Mouse (Mus musculus): ENCODE data around the gene Drd3.

The Drd3 gene

GRCm38 (mm10) chr16:43802466-43802865 lies 48.6 kb downstream of the Drd3 start:
- DNase-seq = no peak

- no peak for DNase-seq
Observed at GRCm38 (mm10) chr16:43804364-43804763, 50.5 kb downstream of the Drd3 start.

- no peak for DNase-seq
Observed at GRCm38 (mm10) chr16:43807048-43807447, 53.2 kb downstream of the Drd3 start.

- no peak for DNase-seq
Observed at GRCm38 (mm10) chr16:43809429-43809828, 55.6 kb downstream of the Drd3 start.

GRCm38 (mm10) chr16:43811402-43811801 lies 57.6 kb downstream of the Drd3 start:
- no peak for DNase-seq

- peak; percentile 65 to 68 for DNase-seq
Observed at GRCm38 (mm10) chr16:43814644-43815043, 60.8 kb downstream of the Drd3 start.

GRCm38 (mm10) chr16:43816321-43816720 lies 62.5 kb downstream of the Drd3 start:
- no peak for DNase-seq

- no peak for DNase-seq
Observed at GRCm38 (mm10) chr16:43818404-43818803, 64.6 kb downstream of the Drd3 start.

GRCm38 (mm10) chr16:43827492-43827891 lies 73.7 kb downstream of the Drd3 start:
- DNase-seq = no peak

GRCm38 (mm10) chr16:43831957-43832356 lies 78.1 kb downstream of the Drd3 start:
- no peak for DNase-seq

- DNase-seq = no peak
Observed at GRCm38 (mm10) chr16:43841236-43841635, 87.4 kb downstream of the Drd3 start.

GRCm38 (mm10) chr16:43849839-43850238 lies 96.0 kb downstream of the Drd3 start:
- DNase-seq = no peak

GRCm38 (mm10) chr16:43858941-43859476 lies 105.2 kb downstream of the Drd3 start:
- DNase-seq = no peak

- DNase-seq = no peak
Observed at GRCm38 (mm10) chr16:43860624-43861023, 106.8 kb downstream of the Drd3 start.

GRCm38 (mm10) chr16:43869805-43870204 lies 116.0 kb downstream of the Drd3 start:
- DNase-seq = no peak

- no peak for DNase-seq
Observed at GRCm38 (mm10) chr16:43871419-43871818, 117.6 kb downstream of the Drd3 start.
